Mouse (Mus musculus): ENCODE results near the gene H2-M9.

H2-M9 gene

GRCm38 (mm10) chr17:36642566-36642965 lies at the start of gene H2-M9:
Gene H2-M9 (minus strand): TSS chr17:36642666.
- no peak for DNase-seq (ENCODE audit: low spot score)

- no peak for DNase-seq (ENCODE audit: low spot score)
These were observed 29.7 kb upstream of the H2-M9 start, which contains the start of gene H2-M1 for GRCm38 (mm10) chr17:36672119-36672518. Gene H2-M1 (minus strand): TSS chr17:36672219.
